Mouse (Mus musculus) cerebellum, adult 18-20 months (tissue): ENCODE results near the gene Olfr474.
"Not testable (repeated sequence)": the region's sequence is repeated elsewhere in the genome, so short reads cannot be mapped to it uniquely, and the experiment has no call there.

Source experiments
- DNase-seq, 2 experiments: peaks; one replicate each; pipeline ENCODE4 v3.0.0; 2021

Olfr474 gene

DNA sequence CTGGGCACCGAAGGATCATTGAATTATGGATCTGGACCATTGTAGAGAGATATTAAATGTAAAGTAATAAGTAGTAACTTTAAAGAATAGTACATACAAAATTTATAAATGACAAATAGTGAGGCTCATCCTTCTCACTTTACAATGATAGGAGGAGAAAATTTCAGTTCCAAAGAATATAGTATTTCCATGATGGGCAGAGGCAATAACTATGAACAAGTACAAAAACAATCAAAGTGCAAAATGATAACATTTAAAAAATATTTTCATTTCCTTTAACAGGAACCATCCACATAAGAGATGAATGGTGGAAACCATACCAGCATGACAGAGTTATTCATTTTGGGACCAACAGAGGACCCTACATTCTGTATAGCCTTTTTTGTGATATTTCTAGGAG, at the start of gene Olfr474:
TSS of gene Olfr474 (plus strand) at position 301 of the 400 bp plus-strand sequence.
- DNase-seq, result no peak

GRCm38 (mm10) chr7:107930146-107930545, 24.3 kb upstream of the Olfr474 start, which contains the start of gene Olfr473:
Olfr473 (plus strand) TSS chr7:107930446.
- DNase-seq, result no peak

- not testable (repeated sequence) for DNase-seq
Observed at GRCm38 (mm10) chr7:107952539-107952938, 1.9 kb upstream of the Olfr474 start.

GRCm38 (mm10) chr7:107964503-107964902, 10.1 kb downstream of the Olfr474 start, which contains the start of gene Olfr476:
Olfr476 (plus strand) TSS chr7:107964803.
- no peak for DNase-seq

DNA sequence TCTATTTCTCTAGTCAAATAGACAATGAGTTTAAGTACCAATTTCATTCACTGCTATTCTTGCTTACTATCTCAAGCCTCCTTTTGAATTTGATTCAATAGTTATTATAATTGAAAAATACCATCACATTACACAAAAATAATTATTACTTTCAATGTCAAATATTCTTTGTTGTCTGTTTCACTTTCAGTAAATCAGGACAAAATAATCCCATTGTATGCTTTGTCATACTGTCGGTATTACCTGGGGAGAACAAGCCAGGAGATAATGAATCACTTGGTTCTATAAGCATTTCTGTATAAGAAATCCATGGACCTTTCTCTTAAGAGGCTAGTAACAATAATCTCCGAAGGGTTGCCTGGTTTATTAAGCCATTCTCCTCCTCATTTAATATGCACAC, 31.9 kb downstream of the Olfr474 start, which contains the start of gene Olfr477:
TSS of gene Olfr477 (plus strand) at position 301 of the 400 bp plus-strand sequence.
- no peak for DNase-seq
